Mouse (Mus musculus) v-Abl transformed pro-B cells (cell line): ENCODE measurements at regions not wholly inside any gene's neighbourhood (a gene's known extent, or its start where the extent isn't known, plus 50 kb on each side); places are given as distances from the start of the nearest gene placed in this dataset.

Source experiments
- in situ Hi-C, 2 experiments: fragments of 400-800 bp; cut with MboI; formaldehyde crosslinking; loops; one replicate each; pipeline ENCODE4 v1.15.1; 2025; ENCODE audit not compliant: unreplicated experiment in 2 of 2

DNA sequence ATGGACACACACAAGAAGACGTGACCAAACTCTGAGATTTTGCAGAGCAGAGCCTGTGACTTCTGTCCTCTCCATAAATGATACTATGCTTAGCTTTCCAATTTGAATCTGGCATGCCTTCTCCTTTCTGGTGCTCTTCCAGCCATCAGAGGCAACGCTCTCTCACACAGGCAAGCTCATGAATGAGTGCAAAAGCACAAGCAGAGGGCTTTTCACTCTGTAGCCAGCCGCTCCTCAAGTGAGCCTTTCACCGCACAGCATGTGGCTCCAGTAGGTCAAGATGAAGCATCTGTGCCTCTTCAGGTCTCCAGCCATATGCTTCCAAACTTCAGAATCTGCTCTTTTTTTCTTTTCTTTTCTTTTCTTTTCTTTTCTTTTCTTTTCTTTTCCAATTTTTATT, 106.2 kb downstream of the Spry2 start:
- in situ Hi-C loops: no loop called here

- in situ Hi-C loops: no loop called here
Measured at GRCm38 (mm10) chr14:105783428-105783827, 113.2 kb downstream of the Spry2 start.

DNA sequence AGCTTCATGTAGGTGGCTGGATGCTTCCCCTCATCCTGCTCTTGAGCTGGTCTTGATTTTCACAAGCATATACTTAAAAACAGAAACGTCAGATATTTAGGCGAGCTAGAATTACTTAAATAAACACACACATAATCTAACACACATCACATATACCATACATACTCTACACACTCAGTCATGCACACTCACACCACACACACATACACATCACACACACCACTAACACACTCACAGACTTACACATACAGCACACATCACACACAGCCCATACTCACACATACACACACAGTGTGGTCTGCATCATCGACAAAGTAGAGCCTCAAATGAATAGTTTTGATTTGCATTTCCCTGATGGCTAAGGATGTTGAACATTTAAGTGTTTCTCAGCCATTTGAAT, 116.9 kb downstream of the Spry2 start:
- in situ Hi-C loops: no loop called here

DNA sequence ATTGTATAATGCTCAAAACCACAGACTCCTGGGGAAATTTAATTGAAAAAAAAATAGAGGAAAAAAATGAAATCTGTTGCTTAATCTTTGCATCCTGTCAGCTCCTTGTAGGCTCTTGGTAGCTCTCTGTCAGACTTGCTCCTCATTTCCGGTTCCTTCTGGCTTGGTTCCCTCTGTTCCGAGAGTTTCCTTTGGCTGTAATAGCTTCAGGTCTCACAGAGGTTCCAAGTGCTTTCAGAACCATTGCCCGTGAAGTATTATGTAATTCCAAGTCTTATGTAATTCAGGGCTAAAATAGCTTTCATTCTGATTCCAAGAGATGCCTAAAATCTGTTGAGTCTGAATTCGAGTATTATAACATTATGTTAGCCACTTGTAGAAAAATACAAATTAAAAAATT, 117.3 kb downstream of the Spry2 start:
- in situ Hi-C loops: no loop called here

- in situ Hi-C loops: no loop called here
Measured at GRCm38 (mm10) chr14:105773674-105774073, 122.9 kb downstream of the Spry2 start.

DNA sequence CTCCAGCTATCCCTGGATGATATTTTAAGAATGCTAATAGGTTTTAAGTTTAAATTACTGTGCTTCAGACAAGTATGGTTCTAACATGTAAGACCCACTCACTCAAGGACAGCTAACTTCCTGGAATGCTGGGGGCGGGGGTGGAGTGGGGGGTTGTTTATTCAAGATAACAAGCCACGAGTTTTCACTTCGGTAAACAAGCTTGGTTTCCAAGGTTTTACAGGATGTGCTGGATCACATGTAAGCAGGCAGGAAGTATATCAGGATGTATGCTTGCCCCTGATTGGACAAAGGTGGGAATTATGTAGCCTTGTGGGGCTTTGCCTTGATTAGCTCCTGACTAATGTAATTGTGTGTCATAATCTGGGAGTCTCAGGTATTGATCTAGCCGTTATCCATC, 129.5 kb downstream of the Spry2 start:
- in situ Hi-C loops: no loop called here

DNA sequence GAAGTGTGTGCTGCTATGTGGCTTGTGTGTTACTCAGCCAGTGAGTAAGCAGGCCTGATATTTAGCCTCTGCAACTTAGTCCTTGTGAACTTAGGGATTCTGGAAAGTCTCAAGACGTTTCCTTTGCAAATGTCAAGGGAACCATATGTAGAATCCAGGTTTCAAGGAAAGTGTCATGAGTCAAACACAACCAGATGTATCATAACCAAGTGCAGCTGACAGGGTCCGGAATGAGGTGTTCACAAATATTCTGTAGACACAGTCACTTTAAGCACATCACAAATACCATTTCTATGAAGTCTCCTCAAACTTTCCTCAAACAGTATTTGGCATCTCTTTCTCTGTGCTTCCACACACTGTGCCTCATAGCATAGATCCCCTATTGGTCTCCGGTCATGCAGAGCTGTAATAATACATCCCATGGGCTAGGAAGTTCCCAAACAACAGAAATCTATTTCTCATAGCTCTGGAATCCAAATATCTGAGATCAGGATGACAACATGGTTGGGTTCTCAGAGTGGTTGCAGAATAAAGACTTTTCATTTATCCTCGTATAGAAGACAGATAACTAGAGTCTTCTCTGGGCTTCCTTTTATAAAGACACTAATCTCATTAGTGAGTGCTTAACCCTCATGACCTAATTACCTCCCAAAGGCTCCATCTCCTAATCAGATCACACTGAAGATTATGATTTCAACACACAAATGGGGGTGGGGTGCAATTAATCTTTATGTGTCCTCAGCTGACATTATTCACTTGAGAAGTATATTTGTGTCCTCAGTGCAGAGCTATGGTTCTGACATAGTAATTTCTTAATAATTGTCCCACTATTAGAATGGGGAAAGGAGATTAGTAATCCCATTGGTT, 143.9 kb downstream of the Spry2 start:
- in situ Hi-C loops: no loop called here

DNA sequence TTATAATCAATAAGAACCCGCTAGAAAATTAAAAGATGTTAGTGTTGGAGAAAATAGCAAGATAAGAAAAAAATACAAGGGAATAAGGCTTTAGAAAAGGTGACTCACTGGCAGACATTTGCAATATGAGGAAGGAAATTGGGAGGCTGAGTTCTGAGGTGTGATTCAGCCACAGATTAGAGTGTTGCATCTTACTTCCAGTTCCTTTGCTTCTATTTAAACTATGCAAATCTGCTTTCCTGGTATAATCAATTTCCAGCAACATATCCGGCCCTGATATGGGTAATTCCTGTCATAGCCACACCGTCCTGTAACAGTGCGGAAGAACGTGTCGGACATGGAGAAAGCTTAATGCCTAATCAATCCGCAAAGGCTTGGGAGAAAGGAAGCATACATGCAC, 144.9 kb downstream of the Spry2 start:
- in situ Hi-C loops: no loop called here

GRCm38 (mm10) chr14:105744578-105744977, 152.0 kb downstream of the Spry2 start:
- in situ Hi-C loops: no loop called here

DNA sequence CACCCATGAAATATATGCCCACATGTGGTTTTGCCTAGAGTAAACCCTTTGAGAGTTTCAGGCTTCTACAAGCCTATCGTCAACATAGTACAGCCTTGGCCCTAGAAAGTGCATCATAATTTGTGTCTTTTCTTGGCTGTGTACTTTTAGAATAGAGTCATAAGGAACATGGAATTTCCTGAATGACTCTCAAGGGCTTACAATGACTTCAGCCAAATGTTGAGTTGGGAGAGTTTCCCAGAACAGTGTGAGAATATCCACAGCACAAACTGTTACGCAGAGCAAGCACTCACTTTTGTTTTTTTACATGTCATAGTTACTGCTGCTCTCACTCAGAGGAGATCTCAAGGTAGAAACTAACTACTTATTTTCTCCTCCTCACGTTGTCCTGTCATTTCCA, 152.5 kb downstream of the Spry2 start:
- in situ Hi-C loops: no loop called here

GRCm38 (mm10) chr14:105740889-105741288, 155.7 kb downstream of the Spry2 start:
- in situ Hi-C loops: no loop called here

DNA sequence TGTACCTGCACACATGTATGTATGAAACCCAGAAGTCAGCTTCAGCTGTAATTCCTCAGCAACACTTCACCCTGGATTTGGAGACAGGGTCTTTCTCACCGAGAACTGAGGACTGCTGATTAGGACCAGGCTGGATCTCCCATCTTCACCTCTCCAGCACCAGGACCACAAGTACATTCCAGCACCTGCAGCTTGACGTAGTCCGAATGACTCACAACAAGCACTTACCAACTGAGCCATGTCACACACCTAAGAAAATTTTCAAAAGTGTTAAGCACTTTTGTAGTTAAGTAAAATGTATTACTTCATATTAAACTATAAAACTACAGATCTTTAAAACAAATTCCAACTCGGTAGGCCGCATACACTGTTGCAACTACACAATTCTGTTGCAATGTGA, 158.1 kb downstream of the Spry2 start:
- in situ Hi-C loops: no loop called here

- in situ Hi-C loops: no loop called here
Measured at GRCm38 (mm10) chr14:105736352-105736751, 160.3 kb downstream of the Spry2 start.

GRCm38 (mm10) chr14:105734291-105734690, 162.3 kb downstream of the Spry2 start:
- in situ Hi-C loops: no loop called here

GRCm38 (mm10) chr14:105733013-105733728, 163.4 kb downstream of the Spry2 start:
- in situ Hi-C loops: no loop called here

- in situ Hi-C loops: no loop called here
Measured at GRCm38 (mm10) chr14:105732221-105733012, 164.2 kb downstream of the Spry2 start.

- in situ Hi-C loops: no loop called here
Measured at GRCm38 (mm10) chr14:105730786-105731185, 165.8 kb downstream of the Spry2 start.

DNA sequence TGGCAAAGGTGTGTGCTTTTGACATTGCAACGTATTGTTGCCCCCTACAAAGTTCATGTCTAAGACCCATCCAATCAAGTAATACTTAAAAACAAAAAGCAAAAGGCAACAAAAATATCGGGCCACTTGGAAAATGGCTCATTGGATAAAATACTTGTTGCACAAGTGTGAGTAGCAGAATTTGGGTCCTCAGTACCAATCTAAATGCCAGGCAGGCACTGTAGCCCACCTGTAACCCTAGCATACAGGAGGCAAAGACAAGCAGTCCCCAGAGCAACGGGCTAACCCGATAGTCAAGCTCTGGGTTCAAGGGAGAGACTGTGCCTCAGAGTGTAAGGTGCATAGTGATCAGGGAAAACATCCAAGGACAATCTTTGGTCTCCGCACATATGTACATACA, 167.8 kb downstream of the Spry2 start:
- in situ Hi-C loops: no loop called here

DNA sequence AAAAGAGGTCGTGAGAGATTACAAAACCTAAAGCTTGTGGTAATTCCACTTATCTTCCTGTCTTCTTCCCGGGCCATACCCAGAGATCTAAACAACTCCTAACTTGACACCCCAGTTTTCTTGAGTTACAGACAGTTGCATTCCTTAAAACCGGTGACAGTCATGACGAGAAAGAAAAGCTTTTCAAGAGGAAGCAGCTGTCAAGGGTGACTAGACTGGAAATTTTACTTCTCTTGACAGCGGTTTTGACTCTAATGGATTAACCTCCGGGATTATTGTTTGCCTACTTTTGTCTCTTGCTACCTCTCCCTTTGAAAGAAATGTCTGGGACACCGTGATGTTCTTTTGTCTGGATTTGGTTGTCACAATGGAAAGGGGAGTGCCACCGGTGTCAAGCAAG, 170.9 kb downstream of the Spry2 start:
- in situ Hi-C loops: no loop called here

DNA sequence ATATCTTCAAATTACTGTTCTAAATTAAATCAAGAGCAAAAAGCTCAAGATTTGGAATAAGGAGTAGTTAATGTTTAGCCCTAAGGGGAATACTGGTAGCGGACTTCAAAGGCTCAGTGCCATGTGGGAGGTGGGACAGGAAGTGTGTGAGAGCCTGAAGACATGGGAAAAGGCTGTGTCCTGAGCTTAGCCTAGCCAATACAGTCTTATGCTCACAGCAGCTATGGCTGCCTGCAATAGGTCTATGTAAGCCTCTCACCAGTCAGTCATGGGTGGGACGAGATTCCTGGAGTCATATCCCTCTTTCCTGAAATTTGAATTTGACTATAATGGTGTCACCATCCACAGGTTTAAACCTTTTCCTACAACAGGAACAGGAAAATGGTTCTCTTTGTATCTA, 173.7 kb downstream of the Spry2 start:
- in situ Hi-C loops: no loop called here

GRCm38 (mm10) chr14:105721576-105721975, 175.0 kb downstream of the Spry2 start:
- in situ Hi-C loops: no loop called here
